ENCODE assay signal across 8 mouse cellular contexts in the genomic region with DNA sequence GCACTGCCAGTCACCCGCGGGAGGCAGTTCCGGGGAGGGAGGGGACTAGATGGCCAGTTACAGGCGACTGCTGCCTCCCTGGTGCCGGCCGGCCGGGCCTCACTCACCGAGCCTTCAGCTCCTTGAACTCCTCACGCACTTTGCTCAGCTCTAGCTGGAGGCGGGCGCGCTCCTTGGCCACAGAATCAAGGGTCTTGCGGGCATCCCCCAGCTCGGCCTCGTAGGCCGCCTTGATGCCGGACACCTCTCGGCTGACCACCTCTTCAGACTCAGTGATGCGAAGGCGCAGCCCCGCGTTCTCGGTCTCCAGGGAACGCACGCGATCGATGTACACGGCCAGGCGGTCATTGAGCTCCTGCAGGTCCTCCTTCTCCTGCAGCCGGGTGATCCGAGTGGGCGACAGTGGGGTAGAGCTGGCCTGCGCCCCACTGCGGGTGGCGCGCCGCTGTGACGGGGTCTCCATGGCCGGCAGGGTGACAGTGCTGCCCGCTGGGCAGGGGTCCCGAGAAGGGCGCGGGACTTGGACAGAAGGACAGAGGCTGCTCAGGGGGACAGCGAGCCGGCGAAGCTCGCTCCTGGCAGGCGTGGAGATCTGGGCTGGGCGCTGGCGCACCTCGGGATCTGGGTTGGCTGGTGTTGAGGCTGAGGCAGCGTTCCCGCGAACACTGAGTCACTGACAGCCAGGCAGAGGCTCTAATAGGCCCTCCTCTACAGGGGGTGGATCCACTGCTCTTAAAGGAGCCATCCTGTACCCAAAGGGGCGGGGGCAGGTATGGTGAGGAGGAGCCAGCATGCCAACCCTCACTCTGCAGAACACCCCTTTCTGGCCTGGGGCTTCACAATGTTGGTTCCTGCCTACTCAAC. TPM values are rescaled to one million over a fixed set of nuclear protein-coding genes. Genes with fewer than 3 reads are reported as not detected.
A peak's percentile ranks its signal among the peaks of the same experiment; 100 is the strongest.
DNase-seq lines count a peak whose midpoint lies in the region; ATAC-seq lines count a peak whose summit lies in the region.

No protein-coding gene starts in this region.

- H3K4me1 ChIP-seq in hindbrain, embryonic 14.5 days (replicated peaks; ENCODE audit: control insufficient read depth, insufficient read depth, low read length): peaks cover 14% of the 10 kb centered on the region

- peak overlapping the region; percentile 83 for H3K4me2 ChIP-seq in hindbrain, embryonic 14.5 days (replicated peaks)

- peak overlapping the region; percentile 57 for H3K4me3 ChIP-seq in hindbrain, embryonic 14.5 days (replicated peaks; ENCODE audit: low read length)

- no peaks in the 10 kb centered on the region for H3K36me3 ChIP-seq in hindbrain, embryonic 14.5 days (replicated peaks; ENCODE audit: control insufficient read depth, insufficient read depth)

- peak; percentile 96 to 98 for DNase-seq in adrenal gland, adult (ENCODE audit: inconsistent age in 2 of 2, low spot score in 1 of 2)
- peak; percentile 92 to 95 for DNase-seq in cerebellum, postnatal 36 days
- DNase-seq in frontal cortex, postnatal 36 days (ENCODE audit: low spot score in 2 of 2): peak; percentile 94
- peak; percentile 76 for DNase-seq in hindbrain, embryonic 14.5 days (ENCODE audit: low spot score)
- DNase-seq in layer of hippocampus, postnatal 36 days: peak; percentile 90 to 92
- DNase-seq in lung, postnatal 14 days: peak; percentile 90
- DNase-seq in retina, postnatal 1 day: peak; percentile 83
- DNase-seq in urinary bladder, postnatal 36 days (ENCODE audit: low spot score in 2 of 2): peak; percentile 87 to 94

- H3K27me3 ChIP-seq in hindbrain, embryonic 14.5 days (ENCODE audit: control insufficient read depth, insufficient read depth, low read length): peaks cover 4% of the 10 kb centered on the region

- peak overlapping the region; percentile 52 for H3K27ac ChIP-seq in hindbrain, embryonic 14.5 days

- peak; percentile 90 for ATAC-seq in hindbrain, embryonic 14.5 days (ENCODE audit: low FRiP score)

- H3K9ac ChIP-seq in hindbrain, embryonic 14.5 days: peak overlapping the region; percentile 71

- WGBS in hindbrain, embryonic 14.5 days: under 1% methylated on average over 55 of the region's 55 CpGs

- H3K9me3 ChIP-seq in hindbrain, embryonic 14.5 days (ENCODE audit: control insufficient read depth, low read length): no peaks in the 10 kb centered on the region

RNA-seq across cellular contexts. Expression of a gene that starts 6.9 kb away (rescaled TPM):
- polyA plus RNA-seq in hindbrain, embryonic 14.5 days (2014; fragmentation: Nextera tagmentation; extraction: Ambion mirVana): 44.3 and 47.3 TPM in 2 replicates
- 10 to 100 TPM; 32.6 to 34.3 TPM for total RNA-seq in layer of hippocampus, postnatal 36 days (2021)

RNA-seq across cellular contexts. Expression of a gene that starts 29.3 kb away (rescaled TPM):
- 30.8 and 31.0 TPM in 2 replicates for polyA plus RNA-seq in hindbrain, embryonic 14.5 days (2014; fragmentation: Nextera tagmentation; extraction: Ambion mirVana)
- total RNA-seq in layer of hippocampus, postnatal 36 days (2021): 1 to 10 TPM; 4.0 to 4.4 TPM

RNA-seq across cellular contexts. Expression of a gene that starts 41.9 kb away (rescaled TPM):
- 21.5 and 22.9 TPM in 2 replicates for polyA plus RNA-seq in hindbrain, embryonic 14.5 days (2014; fragmentation: Nextera tagmentation; extraction: Ambion mirVana)
- 10 to 100 TPM; 34.1 to 36.8 TPM for total RNA-seq in layer of hippocampus, postnatal 36 days (2021)

RNA-seq across cellular contexts. Expression of a gene that starts 45.2 kb away (rescaled TPM):
- polyA plus RNA-seq in hindbrain, embryonic 14.5 days (2014; fragmentation: Nextera tagmentation; extraction: Ambion mirVana): 0.20 TPM in 1 of 2 replicates, not detected in the other
- under 1 TPM in 1 of 2 experiments, not detected in 1; 0.63 TPM for total RNA-seq in layer of hippocampus, postnatal 36 days (2021)

RNA-seq across cellular contexts. Expression of a gene that starts 50.0 kb away (rescaled TPM):
- polyA plus RNA-seq in hindbrain, embryonic 14.5 days (2014; fragmentation: Nextera tagmentation; extraction: Ambion mirVana): 102 and 107 TPM in 2 replicates
- total RNA-seq in layer of hippocampus, postnatal 36 days (2021): 100 to 1,000 TPM in 1 of 2 experiments, 10 to 100 TPM in 1; 91.0 to 111 TPM

Comparison
In these comparisons a context has a peak if more than half of its experiments do, and no peak if none do; other contexts are left out.
1. Peak in every context shown above with its lines: DNase-seq, ATAC-seq, H3K4me3 ChIP-seq and H3K27ac ChIP-seq.